Mouse (Mus musculus): ENCODE results near the gene Mccc2. TPM values are rescaled to one million over a fixed set of nuclear protein-coding genes. Genes with fewer than 3 reads are reported as not detected.
"Not testable (repeated sequence)": the region's sequence is repeated elsewhere in the genome, so short reads cannot be mapped to it uniquely, and the experiment has no call there.

Gene Mccc2
- polyA plus RNA-seq (2014; fragmentation: Nextera tagmentation; extraction: Ambion mirVana): 28.9 and 35.6 TPM in 2 replicates

- Histone ChIP-seq H3K36me3 (ENCODE audit: control insufficient read depth, insufficient read depth, low read length) (peaks cover 5% of the 10 kb centered on the region; the same call in 1 of the 2 replicates), H3K4me2 (ENCODE audit: low read length) (peak within 1 kb of the TSS; percentile 63), H3K9me3 (ENCODE audit: control insufficient read depth, low read length) (no peaks in the 10 kb centered on the region), H3K27ac (replicated peaks; ENCODE audit: low read depth, low read length) (peak within 1 kb of the TSS; percentile 60; the same call in 1 of the 2 replicates), H3K9ac (replicated peaks; ENCODE audit: low read length) (peak within 1 kb of the TSS; percentile 79), H3K27me3 (ENCODE audit: control insufficient read depth, insufficient read depth, low read length) (no peaks in the 10 kb centered on the region), H3K4me3 (replicated peaks; ENCODE audit: low read depth, low read length) (peak within 1 kb of the TSS; percentile 72), H3K4me1 (ENCODE audit: control insufficient read depth, insufficient read depth, low read length) (peaks cover 11% of the 10 kb centered on the region; the same call in 1 of the 2 replicates)
- WGBS: 5% methylated on average over 45 of the region's 47 CpGs
- ATAC-seq (ENCODE audit: low FRiP score, low TSS enrichment) (peak; percentile 100), DNase-seq (peak; percentile 95)
Measured at GRCm38 (mm10) chr13:100014906-100015895, at the start of gene Mccc2. TSS of gene Mccc2 (minus strand) at chr13:100015639.

DNA sequence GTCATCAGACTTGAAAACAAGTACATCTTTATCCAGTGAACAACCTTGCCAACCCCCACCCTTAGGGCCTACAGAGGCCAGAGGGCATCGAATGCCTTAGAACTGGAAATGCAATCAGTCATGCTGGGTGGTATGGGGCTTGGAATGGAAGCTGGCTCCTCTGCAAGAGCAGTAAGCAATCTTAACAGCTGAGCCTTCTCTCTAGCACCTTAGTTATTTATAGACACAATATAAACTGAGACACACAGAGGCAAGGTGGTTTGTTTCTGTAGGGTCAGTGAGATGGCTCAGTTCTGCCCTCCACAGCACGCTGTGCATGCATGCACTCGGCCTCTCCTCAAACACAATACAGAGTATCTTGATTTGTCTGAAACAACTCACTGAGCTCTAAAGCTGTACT is 48.5 kb upstream of the Mccc2 start:
- H3K4me3 ChIP-seq (replicated peaks; ENCODE audit: low read depth, low read length): no peak overlapping the region
- no peak for ATAC-seq (ENCODE audit: low FRiP score, low TSS enrichment)
- H3K4me1 ChIP-seq (ENCODE audit: control insufficient read depth, insufficient read depth, low read length): no peaks in the 10 kb centered on the region
- no peak overlapping the region for H3K9ac ChIP-seq (replicated peaks; ENCODE audit: low read length)
- H3K27me3 ChIP-seq (ENCODE audit: control insufficient read depth, insufficient read depth, low read length): no peaks in the 10 kb centered on the region
- DNase-seq: no peak
- no peaks in the 10 kb centered on the region for H3K9me3 ChIP-seq (ENCODE audit: control insufficient read depth, low read length)
- H3K27ac ChIP-seq (replicated peaks; ENCODE audit: low read depth, low read length): no peak overlapping the region
- H3K36me3 ChIP-seq (ENCODE audit: control insufficient read depth, insufficient read depth, low read length): peaks cover 81% of the 10 kb centered on the region
- WGBS: 94% methylated on average over 3 of the region's 3 CpGs
- no peak overlapping the region for H3K4me2 ChIP-seq (ENCODE audit: low read length)

DNA sequence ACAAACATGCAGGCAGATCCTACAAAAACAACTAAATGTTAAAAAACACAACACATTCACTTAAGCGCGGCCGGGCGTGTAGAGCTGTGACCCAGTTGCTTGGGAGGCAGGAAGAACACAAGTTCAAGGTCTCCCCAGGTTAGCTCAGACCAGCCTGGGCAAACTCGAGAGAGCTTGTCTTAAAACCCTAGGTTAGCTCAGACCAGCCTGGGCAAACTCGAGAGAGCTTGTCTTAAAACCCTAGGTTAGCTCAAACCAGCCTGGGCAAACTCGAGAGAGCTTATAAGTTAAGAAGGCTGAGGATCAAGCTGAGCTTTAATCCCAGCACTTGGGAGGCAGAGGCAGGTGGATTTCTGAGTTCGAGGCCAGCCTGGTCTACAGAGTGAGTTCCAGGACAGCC is 42.3 kb upstream of the Mccc2 start:
- not testable (repeated sequence) for H3K4me2 ChIP-seq (ENCODE audit: low read length); ATAC-seq (ENCODE audit: low FRiP score, low TSS enrichment); H3K4me3 ChIP-seq (replicated peaks; ENCODE audit: low read depth, low read length); DNase-seq; H3K9ac ChIP-seq (replicated peaks; ENCODE audit: low read length); H3K27ac ChIP-seq (replicated peaks; ENCODE audit: low read depth, low read length); H3K9me3 ChIP-seq (ENCODE audit: control insufficient read depth, low read length); H3K27me3 ChIP-seq (ENCODE audit: control insufficient read depth, insufficient read depth, low read length); H3K4me1 ChIP-seq (ENCODE audit: control insufficient read depth, insufficient read depth, low read length)
- peaks cover 85% of the 10 kb centered on the region for H3K36me3 ChIP-seq (ENCODE audit: control insufficient read depth, insufficient read depth, low read length)
- WGBS: 97% methylated on average over 8 of the region's 8 CpGs

DNA sequence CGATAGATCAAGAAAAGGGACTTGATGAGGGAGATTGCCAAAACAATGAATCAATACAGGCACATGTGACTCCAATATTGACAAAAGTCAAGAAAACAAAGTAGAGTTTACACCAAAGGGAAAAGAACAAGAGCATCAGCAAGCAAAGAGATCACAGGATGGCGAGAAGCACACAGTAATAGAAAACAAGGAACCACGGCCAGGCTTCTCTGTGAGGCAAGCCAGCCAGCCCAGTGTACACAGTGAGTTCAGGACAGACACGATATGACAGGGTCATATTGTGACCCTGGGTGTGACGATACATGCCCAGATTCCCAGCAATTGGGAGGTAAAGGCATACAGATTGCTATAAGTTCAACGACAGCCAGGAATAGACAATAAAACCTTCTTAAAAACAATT is 10.6 kb upstream of the Mccc2 start:
- Histone ChIP-seq H3K4me1 (ENCODE audit: control insufficient read depth, insufficient read depth, low read length) (no peaks in the 10 kb centered on the region), H3K4me3 (replicated peaks; ENCODE audit: low read depth, low read length) (no peak overlapping the region), H3K9me3 (ENCODE audit: control insufficient read depth, low read length) (no peaks in the 10 kb centered on the region), H3K27ac (replicated peaks; ENCODE audit: low read depth, low read length) (no peak overlapping the region), H3K36me3 (ENCODE audit: control insufficient read depth, insufficient read depth, low read length) (peaks cover 80% of the 10 kb centered on the region), H3K9ac (replicated peaks; ENCODE audit: low read length) (no peak overlapping the region), H3K4me2 (ENCODE audit: low read length) (no peak overlapping the region), H3K27me3 (ENCODE audit: control insufficient read depth, insufficient read depth, low read length) (no peaks in the 10 kb centered on the region)
- WGBS: 95% methylated on average over 6 of the region's 6 CpGs
- DNase-seq: no peak
- no peak for ATAC-seq (ENCODE audit: low FRiP score, low TSS enrichment)

GRCm38 (mm10) chr13:100016891-100017290 is 1.5 kb upstream of the Mccc2 start:
- Histone ChIP-seq H3K9ac (replicated peaks; ENCODE audit: low read length) (no peak overlapping the region), H3K4me3 (replicated peaks; ENCODE audit: low read depth, low read length) (no peak overlapping the region), H3K27ac (replicated peaks; ENCODE audit: low read depth, low read length) (no peak overlapping the region), H3K36me3 (ENCODE audit: control insufficient read depth, insufficient read depth, low read length) (peaks cover 12% of the 10 kb centered on the region), H3K9me3 (ENCODE audit: control insufficient read depth, low read length) (no peaks in the 10 kb centered on the region), H3K27me3 (ENCODE audit: control insufficient read depth, insufficient read depth, low read length) (no peaks in the 10 kb centered on the region), H3K4me1 (ENCODE audit: control insufficient read depth, insufficient read depth, low read length) (peaks cover 11% of the 10 kb centered on the region; the same call in 1 of the 2 replicates), H3K4me2 (ENCODE audit: low read length) (no peak overlapping the region)
- ATAC-seq (ENCODE audit: low FRiP score, low TSS enrichment): no peak
- DNase-seq: no peak
- WGBS: 92% methylated on average over 9 of the region's 9 CpGs

- Histone ChIP-seq H3K4me1 (ENCODE audit: control insufficient read depth, insufficient read depth, low read length) (peaks cover 11% of the 10 kb centered on the region; the same call in 1 of the 2 replicates), H3K36me3 (ENCODE audit: control insufficient read depth, insufficient read depth, low read length) (peaks cover 9% of the 10 kb centered on the region), H3K4me3 (replicated peaks; ENCODE audit: low read depth, low read length) (peak overlapping the region; percentile 72), H3K9ac (replicated peaks; ENCODE audit: low read length) (peak overlapping the region; percentile 45), H3K27ac (replicated peaks; ENCODE audit: low read depth, low read length) (0 out of 2 replicates have a peak overlapping the region, but pooled peaks have one; percentile 33), H3K4me2 (ENCODE audit: low read length) (peak overlapping the region; percentile 63), H3K9me3 (ENCODE audit: control insufficient read depth, low read length) (no peaks in the 10 kb centered on the region), H3K27me3 (ENCODE audit: control insufficient read depth, insufficient read depth, low read length) (no peaks in the 10 kb centered on the region)
- peak; percentile 31; the same call in 1 of the 2 replicates for ATAC-seq (ENCODE audit: low FRiP score, low TSS enrichment)
- peak; percentile 29 for DNase-seq
- 10% methylated on average over 8 of the region's 8 CpGs for WGBS
Measured at GRCm38 (mm10) chr13:100015937-100016336, 498 bp upstream of the Mccc2 start.

- H3K4me3 ChIP-seq (replicated peaks; ENCODE audit: low read depth, low read length): no peak overlapping the region
- H3K9me3 ChIP-seq (ENCODE audit: control insufficient read depth, low read length): no peaks in the 10 kb centered on the region
- no peaks in the 10 kb centered on the region for H3K27me3 ChIP-seq (ENCODE audit: control insufficient read depth, insufficient read depth, low read length)
- no peaks in the 10 kb centered on the region for H3K4me1 ChIP-seq (ENCODE audit: control insufficient read depth, insufficient read depth, low read length)
- no peak overlapping the region for H3K9ac ChIP-seq (replicated peaks; ENCODE audit: low read length)
- DNase-seq (no peak), ATAC-seq (ENCODE audit: low FRiP score, low TSS enrichment) (no peak)
- no peaks in the 10 kb centered on the region for H3K36me3 ChIP-seq (ENCODE audit: control insufficient read depth, insufficient read depth, low read length)
- H3K27ac ChIP-seq (replicated peaks; ENCODE audit: low read depth, low read length): no peak overlapping the region
- H3K4me2 ChIP-seq (ENCODE audit: low read length): no peak overlapping the region
- whole genome bisulfite sequencing: 90% methylated on average over 12 of the region's 12 CpGs
Measured at GRCm38 (mm10) chr13:100005911-100006496, 9.4 kb downstream of the Mccc2 start.

DNA sequence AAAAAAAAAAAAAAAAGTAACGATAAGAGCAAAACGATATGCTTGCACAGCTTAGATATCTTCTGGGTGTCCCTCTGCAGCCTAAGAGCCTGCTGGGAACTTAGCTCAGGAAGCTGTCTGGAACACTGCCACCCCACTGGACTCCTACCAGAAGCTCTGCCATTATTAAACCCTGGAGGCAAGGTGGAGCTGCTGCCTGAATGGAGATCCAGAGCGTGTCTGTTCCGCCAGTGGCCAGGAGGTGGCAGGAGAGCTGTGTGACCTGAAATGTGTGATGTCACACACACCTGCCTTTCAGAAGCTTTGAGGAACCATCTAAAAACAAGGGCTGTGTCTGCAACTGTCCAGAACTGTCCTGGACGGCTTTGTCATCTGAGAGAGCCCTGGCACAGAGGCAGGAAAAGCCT is 13.6 kb downstream of the Mccc2 start:
- Histone ChIP-seq H3K4me3 (replicated peaks; ENCODE audit: low read depth, low read length) (no peak overlapping the region), H3K9me3 (ENCODE audit: control insufficient read depth, low read length) (no peaks in the 10 kb centered on the region), H3K4me1 (ENCODE audit: control insufficient read depth, insufficient read depth, low read length) (no peaks in the 10 kb centered on the region), H3K27ac (replicated peaks; ENCODE audit: low read depth, low read length) (no peak overlapping the region), H3K9ac (replicated peaks; ENCODE audit: low read length) (no peak overlapping the region), H3K4me2 (ENCODE audit: low read length) (no peak overlapping the region), H3K36me3 (ENCODE audit: control insufficient read depth, insufficient read depth, low read length) (no peaks in the 10 kb centered on the region), H3K27me3 (ENCODE audit: control insufficient read depth, insufficient read depth, low read length) (no peaks in the 10 kb centered on the region)
- 39% methylated on average over 5 of the region's 5 CpGs for WGBS
- peak; percentile 53; the same call in 1 of the 2 replicates for ATAC-seq (ENCODE audit: low FRiP score, low TSS enrichment)
- DNase-seq: peak; percentile 85

Measured in midbrain, embryonic 14.5 days (tissue).